Mouse (Mus musculus) forebrain, embryonic 10.5 days (tissue): ENCODE data around the gene Gm49711. TPM values are rescaled to one million over a fixed set of nuclear protein-coding genes. Genes with fewer than 3 reads are reported as not detected.
A peak's percentile ranks its signal among the peaks of the same experiment; 100 is the strongest.

Source experiments
- DNase-seq: peaks from one replicate; pipeline ENCODE4 v3.0.0-alpha.2; 2017; ENCODE audit warnings: low spot score; ENCODE audit errors: extremely low spot score
- H3K27ac ChIP-seq: fragments of 300-500 bp; sonication (generic); 2 replicates; pipeline ENCODE4 v1.5.1; 2016; ENCODE audit warnings: mild to moderate bottlenecking
- H3K27me3 ChIP-seq: fragments of 300-500 bp; sonication (generic); 2 replicates; pipeline ENCODE4 v1.6.1; 2016; ENCODE audit warnings: mild to moderate bottlenecking; ENCODE audit not compliant: poor library complexity, severe bottlenecking
- H3K36me3 ChIP-seq: fragments of 300-500 bp; sonication (generic); replicated peaks from 2 replicates; pipeline ENCODE4 v1.6.1; 2016; ENCODE audit warnings: mild to moderate bottlenecking, moderate library complexity
- H3K4me1 ChIP-seq: fragments of 300-500 bp; sonication (generic); 2 replicates; pipeline ENCODE4 v1.6.1; 2016
- H3K4me3 ChIP-seq: fragments of 300-500 bp; sonication (generic); 2 replicates; pipeline ENCODE4 v1.5.1; 2016; ENCODE audit warnings: mild to moderate bottlenecking, moderate library complexity
- H3K9me3 ChIP-seq: fragments of 300-500 bp; sonication (generic); 2 replicates; pipeline ENCODE4 v1.6.1; 2016; ENCODE audit warnings: mild to moderate bottlenecking, moderate library complexity
- WGBS: fragments of 180-500 bp; shearing (Covaris S2); methylation state at CpG from one replicate; pipeline ENCODE4 v1.1.7; 2016; 5-methylcytosine and 5-hydroxymethylcytosine counted together
- polyA plus RNA-seq: library from polyadenylated mRNA; unstranded; fragments of >200 nt; fragmentation: Nextera tagmentation; extraction: Ambion mirVana; gene quantifications from 2 replicates; pipeline ENCODE4 v1.2.1, GENCODE M21; 2016

Gene Gm49711
- polyA plus RNA-seq, 1 experiment from 2014 or later = 0.12 TPM

DNA sequence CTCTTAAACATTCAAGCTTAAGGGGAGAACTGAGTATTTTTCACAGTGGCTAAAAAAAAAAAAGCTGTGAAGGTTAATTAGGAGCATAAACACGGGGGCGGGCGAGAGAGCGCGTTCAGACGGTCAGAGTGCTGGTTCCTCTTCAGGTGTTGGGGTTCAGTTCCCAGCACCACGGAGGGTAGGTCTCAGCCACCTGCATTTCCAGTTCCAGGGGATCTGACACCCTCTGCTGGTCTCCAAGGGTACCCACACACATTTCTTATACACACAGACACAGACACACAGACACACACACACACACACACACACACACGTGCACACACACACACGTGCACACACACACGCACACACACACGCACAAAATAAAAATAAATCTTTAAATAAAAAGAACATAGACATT lies 18.1 kb upstream of the Gm49711 start:
- 95% methylated on average over 11 of the region's 11 CpGs for WGBS
- no peaks in the 10 kb centered on the region for H3K27me3 ChIP-seq
- H3K36me3 ChIP-seq = no peaks in the 10 kb centered on the region
- DNase-seq = no peak
- H3K27ac ChIP-seq = no peak overlapping the region
- H3K4me1 ChIP-seq = peaks cover 3% of the 10 kb centered on the region; the same call in 1 of the 2 replicates
- no peak overlapping the region for H3K4me3 ChIP-seq
- H3K9me3 ChIP-seq = no peaks in the 10 kb centered on the region; the same call in 1 of the 2 replicates

DNA sequence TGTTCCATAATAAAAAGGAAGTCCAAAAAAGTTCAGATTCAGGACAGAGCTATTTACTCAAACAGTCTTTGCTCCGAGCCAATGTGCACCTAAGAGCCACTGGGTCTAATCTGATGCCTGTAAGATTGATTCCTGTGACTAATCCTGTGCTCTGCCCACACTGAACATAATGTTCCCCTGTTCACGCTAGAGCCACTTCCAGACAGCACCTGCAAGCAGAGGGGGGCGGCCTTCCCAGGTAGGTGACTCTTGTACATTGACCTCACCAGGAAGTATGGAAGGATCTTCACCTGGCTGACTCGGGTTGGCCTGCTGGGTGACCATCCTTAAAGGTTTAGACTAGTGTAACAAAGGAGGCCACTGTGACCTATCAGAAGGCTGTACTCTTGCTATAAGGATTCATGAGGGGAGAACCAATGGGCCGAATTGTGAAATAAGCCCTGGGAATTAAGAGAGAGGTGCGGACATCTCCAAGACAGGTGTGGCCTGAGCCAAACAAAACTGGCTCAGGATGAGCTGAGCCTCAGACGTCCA lies 6.3 kb upstream of the Gm49711 start:
- WGBS = 81% methylated on average over 7 of the region's 7 CpGs

DNA sequence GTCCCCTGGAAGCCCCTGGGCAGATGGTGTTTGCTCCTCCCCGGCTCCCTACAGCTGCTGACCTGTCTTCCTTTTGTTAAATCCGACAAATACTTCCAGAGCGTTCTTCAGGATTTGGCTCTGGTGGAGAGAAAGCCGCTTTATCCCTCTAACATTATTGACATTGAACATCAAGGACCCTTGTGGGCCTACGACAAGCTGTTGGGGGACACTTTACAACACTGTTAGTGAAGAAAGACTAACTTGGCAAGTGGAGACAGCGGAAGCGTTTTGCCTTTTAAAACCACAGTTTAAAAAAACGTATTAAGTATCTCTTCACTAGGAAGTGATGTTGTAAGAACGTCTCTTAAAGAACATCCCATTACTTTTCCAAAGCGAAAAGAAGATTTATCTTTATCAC lies 5.5 kb upstream of the Gm49711 start:
- DNase-seq = no peak
- H3K27me3 ChIP-seq = no peaks in the 10 kb centered on the region
- no peak overlapping the region for H3K4me3 ChIP-seq
- H3K4me1 ChIP-seq = peaks cover 24% of the 10 kb centered on the region
- no peak overlapping the region for H3K27ac ChIP-seq
- 84% methylated on average over 10 of the region's 10 CpGs for WGBS
- H3K36me3 ChIP-seq = peaks cover 5% of the 10 kb centered on the region; the same call in 1 of the 2 replicates
- H3K9me3 ChIP-seq = peaks cover 13% of the 10 kb centered on the region

More for the DNA sequence above, 6.3 kb upstream of the Gm49711 start:
- DNase-seq = no peak
- H3K4me1 ChIP-seq = peaks cover 19% of the 10 kb centered on the region
- peaks cover 5% of the 10 kb centered on the region; the same call in 1 of the 2 replicates for H3K36me3 ChIP-seq
- H3K27ac ChIP-seq = no peak overlapping the region
- H3K4me3 ChIP-seq = no peak overlapping the region
- H3K9me3 ChIP-seq = peaks cover 13% of the 10 kb centered on the region
- H3K27me3 ChIP-seq = no peaks in the 10 kb centered on the region

DNA sequence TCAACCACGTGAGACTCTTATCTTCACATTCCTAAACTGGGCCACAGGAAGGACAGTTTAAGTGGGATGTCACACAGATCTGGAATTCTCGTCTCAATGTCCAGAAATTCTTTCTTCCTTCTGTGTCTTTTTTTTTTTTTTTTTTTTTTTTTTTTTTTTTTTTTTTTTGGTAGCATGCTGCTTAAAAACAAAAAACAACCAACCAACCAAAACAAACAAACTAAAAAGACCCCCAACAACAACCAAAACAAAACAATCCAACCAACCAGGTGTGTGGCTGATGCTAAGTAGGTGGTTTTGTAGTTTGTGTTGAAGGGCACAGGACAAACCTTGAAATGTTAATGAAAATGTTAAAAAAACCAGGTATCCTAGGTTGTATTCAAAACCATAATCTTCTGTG lies 1.4 kb upstream of the Gm49711 start:
- Histone ChIP-seq H3K27ac (no peak overlapping the region), H3K9me3 (peaks cover 13% of the 10 kb centered on the region), H3K36me3 (peaks cover 22% of the 10 kb centered on the region), H3K4me3 (no peak overlapping the region), H3K27me3 (no peaks in the 10 kb centered on the region), H3K4me1 (peaks cover 39% of the 10 kb centered on the region)
- no peak for DNase-seq
- 72% methylated on average over 2 of the region's 2 CpGs for WGBS

DNA sequence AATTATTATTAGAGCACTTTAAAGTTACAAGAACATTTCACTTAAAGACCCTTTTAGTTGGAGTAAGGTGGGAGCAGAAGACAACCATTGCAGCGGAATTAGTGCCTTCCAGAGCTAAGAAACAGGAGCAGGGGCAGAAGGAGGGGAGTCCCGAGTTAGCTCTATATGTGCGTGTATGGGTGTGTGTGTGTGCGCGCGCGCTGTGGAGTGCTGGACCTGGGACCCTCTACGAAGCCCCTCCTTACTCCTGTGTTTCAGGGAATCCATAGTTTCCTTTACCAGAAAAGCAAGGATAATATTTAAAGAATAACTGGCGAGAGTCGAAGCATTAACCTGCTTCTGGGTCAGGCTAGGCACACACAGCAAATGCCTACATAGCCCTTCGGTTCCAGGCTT lies 662 bp upstream of the Gm49711 start:
- peaks cover 29% of the 10 kb centered on the region for H3K36me3 ChIP-seq
- peaks cover 13% of the 10 kb centered on the region for H3K9me3 ChIP-seq
- H3K4me1 ChIP-seq = peaks cover 39% of the 10 kb centered on the region
- no peaks in the 10 kb centered on the region for H3K27me3 ChIP-seq
- peak overlapping the region; percentile 97 for H3K4me3 ChIP-seq
- no peak for DNase-seq
- WGBS = 5% methylated on average over 11 of the region's 11 CpGs
- peak overlapping the region; percentile 97 for H3K27ac ChIP-seq

DNA sequence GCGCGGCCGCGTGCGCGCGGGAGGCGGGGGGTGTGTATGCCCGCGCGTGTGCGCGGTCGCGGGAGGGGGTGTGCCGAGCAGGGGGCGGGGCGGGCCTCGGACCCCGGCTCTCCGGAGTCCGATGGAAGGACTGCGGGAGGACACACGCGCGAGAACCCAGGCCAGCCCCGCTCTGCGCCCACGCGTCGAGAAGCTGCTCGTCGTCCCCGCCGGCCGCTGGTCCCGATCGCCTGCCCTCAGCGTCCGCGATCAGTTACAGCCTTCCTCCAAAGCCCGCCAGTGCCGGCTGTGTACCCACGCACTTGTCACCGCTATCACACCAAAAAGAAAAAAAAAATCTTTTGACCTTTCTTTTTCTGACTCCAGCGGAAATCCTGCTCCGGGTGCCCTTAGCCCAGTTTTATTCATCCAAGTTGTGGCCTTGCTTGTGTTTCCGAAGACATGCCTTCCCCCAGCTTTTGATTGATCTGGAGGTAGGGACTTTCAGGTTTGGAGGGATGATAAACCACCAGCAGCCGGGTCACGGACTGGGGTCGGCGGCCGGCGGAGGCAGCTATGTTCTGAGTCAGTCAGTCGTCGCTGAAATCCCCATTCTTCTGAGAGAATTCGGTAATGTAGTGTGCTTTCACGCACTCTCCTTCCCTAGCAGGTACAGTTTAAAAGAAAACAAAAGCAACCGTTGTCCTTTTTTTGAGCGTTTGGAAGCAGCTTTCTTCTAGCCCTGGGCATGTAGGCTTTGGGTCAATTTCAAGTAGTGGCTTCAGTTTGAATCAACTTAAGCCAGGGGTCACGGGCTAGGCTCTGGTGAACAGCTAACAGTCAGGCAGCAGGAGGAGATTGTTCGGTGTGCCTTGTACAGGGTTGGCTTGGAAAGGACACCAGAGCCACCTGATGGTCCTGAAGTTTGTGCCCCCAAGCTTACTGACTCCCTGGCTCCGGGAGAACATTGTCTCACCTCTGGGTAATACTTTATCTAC lies 816 bp downstream of the Gm49711 start:
- H3K4me3 ChIP-seq = peak overlapping the region; percentile 97
- no peaks in the 10 kb centered on the region for H3K27me3 ChIP-seq
- peaks cover 39% of the 10 kb centered on the region for H3K4me1 ChIP-seq
- peaks cover 39% of the 10 kb centered on the region for H3K36me3 ChIP-seq
- DNase-seq = peak; percentile 27
- H3K9me3 ChIP-seq = peaks cover 8% of the 10 kb centered on the region
- WGBS = 2% methylated on average over 63 of the region's 63 CpGs
- peak overlapping the region; percentile 97 for H3K27ac ChIP-seq

DNA sequence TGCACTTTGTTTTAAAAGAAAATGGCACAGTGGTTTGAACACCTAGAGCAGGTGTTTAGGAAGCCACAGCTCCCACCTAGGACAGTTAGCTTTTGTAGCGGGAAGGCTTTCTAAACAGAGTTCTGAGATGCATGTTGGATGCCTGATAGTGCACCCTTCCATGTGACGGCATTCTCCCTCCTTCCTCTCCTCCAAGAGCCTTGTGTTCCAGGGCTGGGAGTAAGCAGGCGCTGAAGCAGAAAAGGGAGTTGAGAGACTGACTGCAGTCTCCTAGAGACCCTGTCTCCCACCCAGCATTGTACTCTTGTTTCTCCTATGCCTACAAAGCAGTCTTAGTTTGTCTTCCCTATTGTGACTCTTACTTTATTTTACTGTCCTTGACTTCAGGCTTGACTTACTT lies 2.1 kb downstream of the Gm49711 start:
- WGBS = 75% methylated on average over 3 of the region's 3 CpGs
- Histone ChIP-seq H3K4me1 (peaks cover 39% of the 10 kb centered on the region), H3K36me3 (peaks cover 51% of the 10 kb centered on the region), H3K27me3 (no peaks in the 10 kb centered on the region), H3K27ac (no peak overlapping the region), H3K9me3 (no peaks in the 10 kb centered on the region), H3K4me3 (peak overlapping the region; percentile 97; the same call in 1 of the 2 replicates)
- no peak for DNase-seq

DNA sequence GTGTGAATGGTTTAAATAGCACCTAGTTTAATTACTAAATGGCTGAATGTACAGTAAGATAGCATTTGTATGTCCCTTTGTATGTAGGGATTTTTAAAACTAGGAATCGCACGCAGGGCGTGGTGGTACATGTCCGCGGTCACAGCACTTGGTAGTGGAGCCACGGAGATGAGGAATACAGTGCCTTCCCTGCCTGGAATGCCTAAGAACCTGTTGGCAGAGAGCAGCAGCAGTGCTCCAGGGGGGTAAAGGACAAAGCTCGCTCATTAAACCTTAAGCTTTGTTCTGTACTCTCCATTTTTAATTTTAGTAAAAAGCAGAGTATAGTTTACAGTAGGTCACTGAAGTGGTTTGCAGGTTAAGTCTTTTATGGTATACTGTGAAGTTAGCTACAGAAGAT lies 3.5 kb downstream of the Gm49711 start:
- Histone ChIP-seq H3K9me3 (no peaks in the 10 kb centered on the region), H3K27ac (no peak overlapping the region), H3K36me3 (peaks cover 59% of the 10 kb centered on the region), H3K27me3 (no peaks in the 10 kb centered on the region), H3K4me3 (no peak overlapping the region), H3K4me1 (peaks cover 39% of the 10 kb centered on the region)
- DNase-seq = no peak
- 96% methylated on average over 7 of the region's 7 CpGs for WGBS

DNA sequence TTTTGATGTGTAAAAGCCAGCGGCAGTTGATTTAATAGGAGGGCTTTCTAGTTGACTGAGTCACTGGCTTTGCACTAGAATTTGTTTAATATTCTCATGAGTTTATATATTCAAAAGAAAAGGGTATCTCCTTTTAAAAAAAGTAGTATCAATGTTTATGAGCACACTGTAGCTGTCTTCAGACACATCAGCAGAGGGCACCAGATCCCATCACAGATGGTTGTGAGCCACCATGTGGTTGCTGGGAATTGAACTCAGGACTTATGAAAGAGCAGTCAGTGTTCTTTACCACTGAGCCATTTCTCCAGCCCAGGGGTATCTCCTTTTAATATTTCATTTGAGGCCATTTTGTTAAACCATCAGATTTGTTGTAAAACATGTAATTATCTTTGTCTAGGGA lies 4.7 kb downstream of the Gm49711 start:
- no peaks in the 10 kb centered on the region for H3K9me3 ChIP-seq
- WGBS = 98% methylated on average over 1 of the region's 1 CpGs
- H3K4me1 ChIP-seq = peaks cover 31% of the 10 kb centered on the region
- no peaks in the 10 kb centered on the region for H3K27me3 ChIP-seq
- H3K27ac ChIP-seq = no peak overlapping the region
- H3K4me3 ChIP-seq = no peak overlapping the region
- peaks cover 72% of the 10 kb centered on the region for H3K36me3 ChIP-seq
- no peak for DNase-seq

DNA sequence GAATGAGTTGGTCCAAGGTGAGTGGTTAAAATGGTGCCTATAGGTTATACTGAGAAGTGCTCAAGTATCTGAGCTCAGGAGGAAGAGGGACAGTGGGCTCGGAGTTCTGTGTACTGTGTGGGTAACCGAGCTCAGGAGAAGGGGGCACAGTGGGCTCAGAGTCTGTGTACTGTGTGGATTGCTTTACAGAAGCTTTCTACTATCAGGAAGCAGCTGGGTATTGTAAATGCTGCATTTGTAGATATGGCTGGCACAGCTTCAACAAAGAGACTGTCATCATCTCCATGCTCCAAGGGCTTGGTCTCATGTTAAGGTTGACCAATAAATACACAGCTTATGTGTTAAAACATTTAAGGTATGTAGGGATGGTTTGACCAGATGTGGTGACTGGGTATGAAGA lies 6.7 kb downstream of the Gm49711 start:
- no peak for DNase-seq
- Histone ChIP-seq H3K36me3 (peaks cover 90% of the 10 kb centered on the region), H3K4me1 (peaks cover 13% of the 10 kb centered on the region), H3K9me3 (no peaks in the 10 kb centered on the region), H3K4me3 (no peak overlapping the region), H3K27me3 (no peaks in the 10 kb centered on the region), H3K27ac (no peak overlapping the region)
- 96% methylated on average over 2 of the region's 2 CpGs for WGBS

DNA sequence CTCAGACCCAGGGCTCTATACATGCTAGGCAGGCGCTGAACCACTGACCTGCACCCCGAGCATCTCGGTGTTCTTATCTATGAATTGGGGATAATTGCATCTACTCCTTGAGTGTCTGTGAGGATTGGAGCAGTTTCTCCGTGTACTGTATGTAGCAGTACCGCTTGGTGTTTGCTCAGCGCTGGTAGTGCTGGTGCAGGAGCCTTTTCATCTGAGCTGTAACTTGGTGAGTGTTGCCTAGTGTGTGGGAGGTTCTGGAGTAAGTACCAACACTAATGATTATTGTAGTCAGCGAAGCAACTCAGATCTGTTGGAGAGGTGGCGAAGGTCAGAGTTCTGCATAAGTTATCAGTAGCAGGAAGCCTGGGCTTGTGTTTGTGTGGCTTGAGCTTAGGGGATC lies 12.2 kb downstream of the Gm49711 start:
- Histone ChIP-seq H3K4me3 (no peak overlapping the region), H3K9me3 (no peaks in the 10 kb centered on the region), H3K36me3 (peaks cover 72% of the 10 kb centered on the region), H3K27me3 (no peaks in the 10 kb centered on the region), H3K4me1 (no peaks in the 10 kb centered on the region), H3K27ac (no peak overlapping the region)
- no peak for DNase-seq
- WGBS = 95% methylated on average over 8 of the region's 8 CpGs

DNA sequence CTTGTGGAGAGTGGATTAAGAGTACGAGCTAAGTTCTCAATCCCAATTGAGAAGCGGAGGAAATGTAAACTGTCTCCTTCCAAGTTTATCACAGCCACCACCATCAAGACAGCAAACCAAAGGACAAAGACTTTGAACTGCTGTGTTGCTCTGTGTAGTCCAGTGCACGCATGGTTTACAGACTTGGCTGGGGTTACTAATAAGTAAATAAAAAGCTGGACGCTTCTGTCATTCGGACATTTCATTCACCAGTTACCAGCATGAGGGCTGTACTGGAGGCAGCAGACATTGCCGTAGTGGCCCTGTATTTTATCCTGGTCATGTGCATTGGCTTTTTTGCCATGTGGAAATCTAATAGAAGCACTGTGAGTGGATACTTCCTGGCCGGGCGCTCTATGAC lies 18.7 kb downstream of the Gm49711 start:
- no peaks in the 10 kb centered on the region for H3K27me3 ChIP-seq
- H3K4me1 ChIP-seq = no peaks in the 10 kb centered on the region
- WGBS = 95% methylated on average over 8 of the region's 8 CpGs
- no peak overlapping the region for H3K27ac ChIP-seq
- DNase-seq = no peak
- H3K36me3 ChIP-seq = peaks cover 68% of the 10 kb centered on the region
- H3K9me3 ChIP-seq = no peaks in the 10 kb centered on the region
- H3K4me3 ChIP-seq = no peak overlapping the region

DNA sequence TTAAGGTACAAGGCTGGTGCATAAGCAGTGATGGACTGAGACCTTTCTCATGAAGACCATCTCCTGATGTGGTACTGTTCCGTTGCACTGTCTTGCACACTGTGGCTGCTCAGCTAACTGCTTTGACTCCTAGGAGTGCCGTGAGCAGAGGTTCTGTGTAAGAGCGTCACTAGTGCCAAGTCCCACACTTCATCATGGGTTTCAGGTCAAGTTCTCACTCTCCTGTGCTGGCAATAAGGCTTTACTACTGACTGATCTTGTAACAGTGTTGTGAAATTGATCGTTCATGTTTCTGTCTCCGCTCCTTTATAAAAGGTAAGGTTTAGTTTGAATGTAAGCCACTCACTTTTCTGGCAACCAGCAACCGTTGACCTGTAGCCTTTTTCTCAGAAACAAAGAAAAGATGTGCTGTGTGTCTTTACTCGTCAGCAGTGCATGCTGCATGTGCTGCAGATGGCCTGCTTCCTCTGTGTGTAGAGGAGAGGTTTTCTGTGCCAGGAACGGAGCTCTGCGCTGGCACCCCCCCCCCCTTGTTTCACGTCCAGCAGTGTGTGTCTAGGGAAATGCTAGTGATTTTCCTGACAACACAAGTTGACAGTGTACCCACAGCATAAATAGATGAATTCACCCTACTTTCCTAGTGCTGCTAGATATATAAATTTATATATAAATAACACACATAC lies 25.8 kb downstream of the Gm49711 start:
- peaks cover 42% of the 10 kb centered on the region for H3K36me3 ChIP-seq
- H3K27me3 ChIP-seq = no peaks in the 10 kb centered on the region
- H3K4me3 ChIP-seq = no peak overlapping the region
- 92% methylated on average over 10 of the region's 10 CpGs for WGBS
- H3K9me3 ChIP-seq = no peaks in the 10 kb centered on the region
- H3K4me1 ChIP-seq = peaks cover 1% of the 10 kb centered on the region
- no peak for DNase-seq
- no peak overlapping the region for H3K27ac ChIP-seq
